Mouse (Mus musculus) embryonic fibroblast, embryonic 13.5 days (primary cell): ENCODE results near the gene Ccdc34.

Experiments used
- CTCF ChIP-seq: IDR thresholded peaks from 2 replicates; pipeline ENCODE4 v1.5.1; 2011; ENCODE audit warnings: mild to moderate bottlenecking, control low read depth, low read length, moderate library complexity, borderline replicate concordance; ENCODE audit not compliant: insufficient read depth
- POLR2A ChIP-seq: IDR thresholded peaks from 2 replicates; pipeline ENCODE4 v1.6.1; 2011; ENCODE audit warnings: low read depth, mild to moderate bottlenecking, control low read depth, low read length, moderate library complexity

DNA sequence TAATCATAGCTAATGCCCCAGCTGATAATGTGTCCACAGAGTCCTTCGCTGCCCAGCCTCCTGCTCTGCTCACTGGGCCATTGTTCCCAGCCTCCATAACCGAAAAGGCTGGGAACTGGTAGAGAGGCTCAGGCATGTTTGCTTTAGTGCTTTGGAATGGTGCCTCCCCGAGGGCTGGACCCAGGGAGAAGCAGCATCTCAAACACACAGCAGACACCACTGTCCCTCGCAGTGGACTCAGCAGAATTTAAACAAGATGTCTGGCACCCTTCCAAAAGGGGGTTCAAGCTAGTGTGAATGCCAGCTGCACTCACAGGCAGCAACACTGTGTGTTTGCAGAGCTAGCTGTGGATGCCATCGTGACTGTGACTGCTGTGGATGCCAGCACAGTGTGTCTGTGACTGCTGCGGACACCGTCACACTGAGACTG, 156.2 kb downstream of the Ccdc34 start:
- TF ChIP-seq POLR2A, result no peak
- no peak for TF ChIP-seq CTCF
